Mouse (Mus musculus): ENCODE data around the gene Cks2. TPM values are rescaled to one million over a fixed set of nuclear protein-coding genes. Genes with fewer than 3 reads are reported as not detected.

Cks2 gene
- polyA plus RNA-seq, 1 experiment from 2014 or later: 414 TPM

GRCm38 (mm10) chr13:51611060-51611459 is 34.0 kb upstream of the Cks2 start:
- no peak for ATAC-seq (ENCODE audit: low FRiP score, low TSS enrichment)
- WGBS: 26% methylated on average over 9 of the region's 9 CpGs

DNA sequence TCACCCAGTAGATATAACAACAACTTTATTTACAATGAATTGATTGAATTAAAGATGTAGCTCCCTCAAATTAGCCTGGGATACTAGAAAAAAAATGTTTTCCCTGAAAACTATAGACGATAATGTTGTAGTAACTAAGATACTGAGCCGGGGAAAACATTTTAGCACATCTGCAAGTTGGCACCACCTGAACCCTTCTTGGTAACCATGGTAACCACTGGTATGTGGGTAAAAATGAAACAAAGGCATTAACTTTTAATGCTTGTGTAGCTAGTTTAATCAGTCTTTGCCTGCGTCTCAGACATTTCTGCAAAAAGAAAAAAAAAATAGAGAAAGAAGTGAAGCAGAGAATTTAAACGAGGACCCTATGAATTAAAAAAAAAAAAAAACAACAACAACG is 33.5 kb upstream of the Cks2 start:
- no peak overlapping the region for H3K4me3 ChIP-seq (ENCODE audit: low read length)
- no peak overlapping the region for H3K27ac ChIP-seq (ENCODE audit: low read depth, low read length)
- no peaks in the 10 kb centered on the region for H3K9me3 ChIP-seq (ENCODE audit: control insufficient read depth, low read length)
- no peak overlapping the region for H3K9ac ChIP-seq (ENCODE audit: low read depth, low read length)
- no peaks in the 10 kb centered on the region for H3K4me1 ChIP-seq (ENCODE audit: control insufficient read depth, insufficient read depth, low read length)
- H3K36me3 ChIP-seq (ENCODE audit: control insufficient read depth, insufficient read depth, low read length): no peaks in the 10 kb centered on the region
- no peak overlapping the region for H3K4me2 ChIP-seq (replicated peaks; ENCODE audit: low read depth, low read length)
- no peak for ATAC-seq (ENCODE audit: low FRiP score, low TSS enrichment)
- 73% methylated on average over 5 of the region's 5 CpGs for WGBS
- no peaks in the 10 kb centered on the region for H3K27me3 ChIP-seq (ENCODE audit: control insufficient read depth, insufficient read depth, low read length)

More at GRCm38 (mm10) chr13:51611060-51611459, 34.0 kb upstream of the Cks2 start:
- Histone ChIP-seq H3K4me3 (ENCODE audit: low read length) (no peak overlapping the region), H3K36me3 (ENCODE audit: control insufficient read depth, insufficient read depth, low read length) (no peaks in the 10 kb centered on the region), H3K9me3 (ENCODE audit: control insufficient read depth, low read length) (no peaks in the 10 kb centered on the region), H3K27me3 (ENCODE audit: control insufficient read depth, insufficient read depth, low read length) (no peaks in the 10 kb centered on the region), H3K4me2 (replicated peaks; ENCODE audit: low read depth, low read length) (no peak overlapping the region), H3K4me1 (ENCODE audit: control insufficient read depth, insufficient read depth, low read length) (no peaks in the 10 kb centered on the region), H3K27ac (ENCODE audit: low read depth, low read length) (no peak overlapping the region), H3K9ac (ENCODE audit: low read depth, low read length) (no peak overlapping the region)

GRCm38 (mm10) chr13:51615815-51616214 is 29.2 kb upstream of the Cks2 start:
- no peak for ATAC-seq (ENCODE audit: low FRiP score, low TSS enrichment)
- no peak overlapping the region for H3K4me3 ChIP-seq (ENCODE audit: low read length)
- H3K9ac ChIP-seq (ENCODE audit: low read depth, low read length): no peak overlapping the region
- no peak overlapping the region for H3K27ac ChIP-seq (ENCODE audit: low read depth, low read length)
- no peaks in the 10 kb centered on the region for H3K9me3 ChIP-seq (ENCODE audit: control insufficient read depth, low read length)
- no peaks in the 10 kb centered on the region for H3K4me1 ChIP-seq (ENCODE audit: control insufficient read depth, insufficient read depth, low read length)
- H3K4me2 ChIP-seq (replicated peaks; ENCODE audit: low read depth, low read length): no peak overlapping the region
- no peaks in the 10 kb centered on the region for H3K27me3 ChIP-seq (ENCODE audit: control insufficient read depth, insufficient read depth, low read length)
- 68% methylated on average over 10 of the region's 10 CpGs for WGBS
- no peaks in the 10 kb centered on the region for H3K36me3 ChIP-seq (ENCODE audit: control insufficient read depth, insufficient read depth, low read length)

GRCm38 (mm10) chr13:51616417-51617044 is 28.5 kb upstream of the Cks2 start:
- no peaks in the 10 kb centered on the region for H3K4me1 ChIP-seq (ENCODE audit: control insufficient read depth, insufficient read depth, low read length)
- 16% methylated on average over 12 of the region's 12 CpGs for WGBS
- ATAC-seq (ENCODE audit: low FRiP score, low TSS enrichment): no peak
- no peaks in the 10 kb centered on the region for H3K27me3 ChIP-seq (ENCODE audit: control insufficient read depth, insufficient read depth, low read length)
- H3K4me3 ChIP-seq (ENCODE audit: low read length): no peak overlapping the region
- H3K27ac ChIP-seq (ENCODE audit: low read depth, low read length): no peak overlapping the region
- no peaks in the 10 kb centered on the region for H3K9me3 ChIP-seq (ENCODE audit: control insufficient read depth, low read length)
- no peak overlapping the region for H3K4me2 ChIP-seq (replicated peaks; ENCODE audit: low read depth, low read length)
- no peaks in the 10 kb centered on the region for H3K36me3 ChIP-seq (ENCODE audit: control insufficient read depth, insufficient read depth, low read length)
- no peak overlapping the region for H3K9ac ChIP-seq (ENCODE audit: low read depth, low read length)

DNA sequence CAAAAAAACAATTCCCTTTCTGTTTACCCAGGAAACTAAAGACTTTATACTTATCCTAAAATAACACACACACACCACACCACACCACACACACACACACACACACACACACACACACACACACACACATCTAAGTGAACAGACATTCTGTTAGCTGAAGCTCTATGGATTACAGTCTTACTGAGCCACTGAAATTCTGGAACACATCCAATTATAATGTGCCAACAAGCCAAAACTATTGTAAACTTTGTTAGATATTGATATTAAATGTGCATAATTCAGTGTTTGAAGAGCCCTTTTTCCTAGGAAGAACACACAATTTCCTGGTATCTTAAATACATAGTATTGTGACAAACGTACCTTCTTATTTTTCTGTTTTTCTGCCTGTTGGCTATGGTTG is 27.7 kb upstream of the Cks2 start:
- Histone ChIP-seq H3K27ac (ENCODE audit: low read depth, low read length) (no peak overlapping the region), H3K4me1 (ENCODE audit: control insufficient read depth, insufficient read depth, low read length) (no peaks in the 10 kb centered on the region), H3K4me3 (ENCODE audit: low read length) (no peak overlapping the region), H3K4me2 (replicated peaks; ENCODE audit: low read depth, low read length) (no peak overlapping the region), H3K9ac (ENCODE audit: low read depth, low read length) (no peak overlapping the region), H3K36me3 (ENCODE audit: control insufficient read depth, insufficient read depth, low read length) (no peaks in the 10 kb centered on the region), H3K9me3 (ENCODE audit: control insufficient read depth, low read length) (no peaks in the 10 kb centered on the region), H3K27me3 (ENCODE audit: control insufficient read depth, insufficient read depth, low read length) (no peaks in the 10 kb centered on the region)
- no peak for ATAC-seq (ENCODE audit: low FRiP score, low TSS enrichment)
- 53% methylated on average over 1 of the region's 1 CpGs for WGBS

- no peak overlapping the region for H3K27ac ChIP-seq (ENCODE audit: low read depth, low read length)
- H3K4me2 ChIP-seq (replicated peaks; ENCODE audit: low read depth, low read length): no peak overlapping the region
- no peak overlapping the region for H3K9ac ChIP-seq (ENCODE audit: low read depth, low read length)
- no peak; the same call in 1 of the 2 replicates for ATAC-seq (ENCODE audit: low FRiP score, low TSS enrichment)
- no peaks in the 10 kb centered on the region for H3K4me1 ChIP-seq (ENCODE audit: control insufficient read depth, insufficient read depth, low read length)
- H3K27me3 ChIP-seq (ENCODE audit: control insufficient read depth, insufficient read depth, low read length): no peaks in the 10 kb centered on the region
- no peaks in the 10 kb centered on the region for H3K36me3 ChIP-seq (ENCODE audit: control insufficient read depth, insufficient read depth, low read length)
- no peak overlapping the region for H3K4me3 ChIP-seq (ENCODE audit: low read length)
- WGBS: 22% methylated on average over 6 of the region's 6 CpGs
- H3K9me3 ChIP-seq (ENCODE audit: control insufficient read depth, low read length): no peaks in the 10 kb centered on the region
Measured at GRCm38 (mm10) chr13:51617861-51618260, 27.2 kb upstream of the Cks2 start.

- 0 out of 2 replicates have a peak, but pooled peaks have one; percentile 16 for ATAC-seq (ENCODE audit: low FRiP score, low TSS enrichment)
- Histone ChIP-seq H3K27ac (ENCODE audit: low read depth, low read length) (no peak overlapping the region), H3K9ac (ENCODE audit: low read depth, low read length) (no peak overlapping the region), H3K36me3 (ENCODE audit: control insufficient read depth, insufficient read depth, low read length) (no peaks in the 10 kb centered on the region), H3K4me2 (replicated peaks; ENCODE audit: low read depth, low read length) (no peak overlapping the region), H3K9me3 (ENCODE audit: control insufficient read depth, low read length) (no peaks in the 10 kb centered on the region), H3K27me3 (ENCODE audit: control insufficient read depth, insufficient read depth, low read length) (no peaks in the 10 kb centered on the region), H3K4me1 (ENCODE audit: control insufficient read depth, insufficient read depth, low read length) (no peaks in the 10 kb centered on the region), H3K4me3 (ENCODE audit: low read length) (no peak overlapping the region)
- 17% methylated on average over 7 of the region's 9 CpGs for WGBS
Measured at GRCm38 (mm10) chr13:51618602-51619001, 26.4 kb upstream of the Cks2 start.

- H3K4me2 ChIP-seq (replicated peaks; ENCODE audit: low read depth, low read length): no peak overlapping the region
- H3K9me3 ChIP-seq (ENCODE audit: control insufficient read depth, low read length): no peaks in the 10 kb centered on the region
- H3K27ac ChIP-seq (ENCODE audit: low read depth, low read length): no peak overlapping the region
- no peak overlapping the region for H3K9ac ChIP-seq (ENCODE audit: low read depth, low read length)
- H3K4me1 ChIP-seq (ENCODE audit: control insufficient read depth, insufficient read depth, low read length): no peaks in the 10 kb centered on the region
- H3K27me3 ChIP-seq (ENCODE audit: control insufficient read depth, insufficient read depth, low read length): no peaks in the 10 kb centered on the region
- H3K36me3 ChIP-seq (ENCODE audit: control insufficient read depth, insufficient read depth, low read length): no peaks in the 10 kb centered on the region
- 84% methylated on average over 5 of the region's 5 CpGs for WGBS
- no peak overlapping the region for H3K4me3 ChIP-seq (ENCODE audit: low read length)
- ATAC-seq (ENCODE audit: low FRiP score, low TSS enrichment): no peak
Measured at GRCm38 (mm10) chr13:51622626-51623025, 22.4 kb upstream of the Cks2 start.

DNA sequence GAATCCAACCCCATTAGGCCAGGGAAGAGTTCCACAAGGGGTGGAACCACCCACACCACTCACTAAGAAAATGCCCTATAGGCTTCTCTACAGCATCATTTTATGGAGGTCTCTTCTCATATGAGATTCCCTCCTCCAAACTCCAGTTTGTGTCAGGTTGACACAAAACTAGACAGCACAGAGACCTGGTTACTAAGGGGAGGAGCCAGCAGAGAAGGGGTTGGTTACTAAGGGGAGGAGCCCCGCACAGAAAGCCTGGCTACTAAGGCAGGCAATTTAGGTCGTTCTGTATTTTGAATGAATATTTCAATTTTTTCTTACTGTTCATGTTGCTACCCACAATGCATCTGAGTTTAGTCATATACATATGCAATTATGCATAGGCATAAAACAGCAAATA is 21.4 kb upstream of the Cks2 start:
- no peaks in the 10 kb centered on the region for H3K36me3 ChIP-seq (ENCODE audit: control insufficient read depth, insufficient read depth, low read length)
- no peak overlapping the region for H3K4me2 ChIP-seq (replicated peaks; ENCODE audit: low read depth, low read length)
- no peak for ATAC-seq (ENCODE audit: low FRiP score, low TSS enrichment)
- no peaks in the 10 kb centered on the region for H3K4me1 ChIP-seq (ENCODE audit: control insufficient read depth, insufficient read depth, low read length)
- H3K9me3 ChIP-seq (ENCODE audit: control insufficient read depth, low read length): no peaks in the 10 kb centered on the region
- no peaks in the 10 kb centered on the region for H3K27me3 ChIP-seq (ENCODE audit: control insufficient read depth, insufficient read depth, low read length)
- no peak overlapping the region for H3K27ac ChIP-seq (ENCODE audit: low read depth, low read length)
- H3K9ac ChIP-seq (ENCODE audit: low read depth, low read length): no peak overlapping the region
- WGBS: 86% methylated on average over 2 of the region's 2 CpGs
- no peak overlapping the region for H3K4me3 ChIP-seq (ENCODE audit: low read length)

Data from kidney, embryonic 14.5 days (tissue).